Mouse (Mus musculus) G1E (cell line): ENCODE results near the gene B230307C23Rik.

Source experiments
- CTCF ChIP-seq: IDR thresholded peaks from 2 replicates; pipeline ENCODE4 v1.5.1; 2012; ENCODE audit warnings: low read depth, low read length, inconsistent platforms, mixed read lengths
- GATA1 ChIP-seq: IDR thresholded peaks from 2 replicates; pipeline ENCODE4 v1.6.1; 2012; ENCODE audit warnings: borderline replicate concordance, low read length, inconsistent platforms, mixed read lengths
- POLR2AphosphoS5 ChIP-seq: IDR thresholded peaks from 2 replicates; pipeline ENCODE4 v1.6.1; 2012; ENCODE audit warnings: low read depth, low read length, inconsistent platforms; ENCODE audit not compliant: insufficient replicate concordance
- TAL1 ChIP-seq: conservative IDR thresholded peaks from 2 replicates; pipeline ENCODE4 v1.6.1; 2012; ENCODE audit warnings: low read depth, low read length, inconsistent platforms, mixed read lengths

DNA sequence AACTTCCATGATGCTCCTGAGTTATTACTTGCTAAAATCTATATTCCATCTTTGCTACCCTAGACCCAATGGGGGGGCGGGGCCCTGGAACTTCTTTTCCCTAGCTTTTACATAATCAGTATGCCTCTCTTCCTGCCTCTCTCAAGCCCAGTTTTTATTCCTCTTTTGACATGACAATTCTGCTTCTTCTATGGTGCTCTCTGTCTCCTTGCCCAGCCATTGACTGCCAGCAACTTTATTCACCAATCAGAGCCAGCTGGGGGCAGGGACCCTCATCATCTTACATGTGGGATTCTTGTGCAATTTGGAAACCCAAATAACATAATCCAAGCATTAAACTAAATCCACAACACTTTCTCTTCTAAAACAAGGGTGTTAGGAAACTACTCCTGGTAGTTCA is 15.8 kb upstream of the B230307C23Rik start:
- TF ChIP-seq CTCF (no peak), GATA1 (no peak), POLR2AphosphoS5 (no peak), TAL1 (no peak)
